Mouse (Mus musculus) frontal cortex, postnatal 25 days (tissue): ENCODE results near the gene Fam118b.
A peak's percentile ranks its signal among the peaks of the same experiment; 100 is the strongest.

ENCODE experiments used
- DNase-seq, 2 experiments: peaks; one replicate each; pipeline ENCODE4 v3.0.0; 2022; ENCODE audit warnings: low spot score in 2 of 2

The Fam118b gene

GRCm38 (mm10) chr9:35264509-35264908, 3.1 kb downstream of the Fam118b start:
- DNase-seq: no peak

- DNase-seq: no peak
These were observed 4.2 kb downstream of the Fam118b start for GRCm38 (mm10) chr9:35263431-35263830.

DNA sequence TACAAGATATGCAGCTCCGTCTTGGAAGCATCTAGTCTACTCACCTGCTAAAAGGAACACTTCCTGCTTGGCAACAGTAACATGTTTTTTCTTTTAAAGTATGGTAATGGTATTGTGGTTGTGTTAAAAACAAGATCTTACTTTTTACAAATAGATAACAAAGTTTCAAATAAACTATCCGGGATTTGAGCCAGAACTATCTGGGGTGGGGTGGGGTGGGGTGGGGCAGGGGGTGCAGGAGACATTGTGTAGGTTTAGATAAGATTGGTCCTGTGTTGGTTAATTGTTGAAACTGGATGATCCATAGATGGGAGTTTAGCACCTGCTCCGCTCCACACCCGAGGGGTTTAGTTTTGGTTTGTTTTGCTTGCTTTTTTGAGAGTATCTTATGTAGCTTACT, 5.2 kb downstream of the Fam118b start:
- no peak for DNase-seq

- no peak for DNase-seq
These were observed 10.2 kb downstream of the Fam118b start for GRCm38 (mm10) chr9:35257365-35257764.

GRCm38 (mm10) chr9:35249476-35249875, 18.1 kb downstream of the Fam118b start:
- no peak for DNase-seq

GRCm38 (mm10) chr9:35247405-35247804, 20.2 kb downstream of the Fam118b start:
- no peak for DNase-seq

DNA sequence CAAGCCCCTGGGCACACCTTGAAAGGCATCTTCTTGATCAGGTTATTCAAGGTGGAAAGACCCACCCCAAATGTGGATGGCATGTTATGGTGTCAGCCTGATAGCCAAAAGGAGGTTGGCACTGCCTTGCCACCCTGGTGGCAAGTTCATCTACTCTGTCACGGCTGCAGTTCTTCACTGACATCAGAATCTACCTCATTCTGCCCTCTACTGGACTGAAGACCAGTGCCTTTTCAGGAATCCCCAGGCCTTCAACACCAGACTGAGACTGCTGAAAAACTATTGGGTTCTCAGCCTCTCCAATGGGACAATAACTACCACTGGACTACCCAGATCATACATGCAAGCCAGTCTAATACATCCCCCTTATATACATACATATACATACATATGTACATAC, 27.9 kb downstream of the Fam118b start:
- DNase-seq: no peak

DNA sequence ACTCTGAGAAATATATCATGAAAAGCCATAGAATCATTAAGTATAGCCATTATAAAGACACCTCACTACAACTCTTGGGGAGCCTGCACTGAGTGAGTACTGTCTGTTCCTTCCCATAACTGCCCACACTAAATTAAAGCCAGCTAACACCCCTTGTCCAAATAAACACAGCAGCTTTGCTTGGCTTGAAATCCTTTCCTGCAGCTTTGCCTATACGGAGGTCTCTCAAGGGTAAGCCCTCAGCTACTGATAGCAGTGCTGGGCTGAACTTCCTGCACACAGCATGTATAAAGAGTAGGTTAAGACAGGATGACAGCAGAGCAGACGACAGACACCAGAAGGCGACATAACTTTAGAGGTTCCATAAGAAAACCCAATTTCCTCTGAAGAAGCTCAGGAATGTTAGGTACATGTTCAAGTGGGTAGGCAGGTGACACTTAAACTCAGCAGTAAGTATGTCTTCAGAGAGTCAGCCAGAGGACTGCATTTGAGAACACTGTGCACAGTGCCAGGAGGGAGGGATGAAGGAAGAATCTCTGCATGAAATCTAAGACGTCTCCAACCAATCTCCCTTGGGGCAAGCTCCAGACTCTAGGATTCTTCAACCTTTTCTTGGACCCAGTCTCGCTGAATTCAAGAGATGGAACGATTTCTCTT, 28.6 kb downstream of the Fam118b start:
- no peak for DNase-seq

DNA sequence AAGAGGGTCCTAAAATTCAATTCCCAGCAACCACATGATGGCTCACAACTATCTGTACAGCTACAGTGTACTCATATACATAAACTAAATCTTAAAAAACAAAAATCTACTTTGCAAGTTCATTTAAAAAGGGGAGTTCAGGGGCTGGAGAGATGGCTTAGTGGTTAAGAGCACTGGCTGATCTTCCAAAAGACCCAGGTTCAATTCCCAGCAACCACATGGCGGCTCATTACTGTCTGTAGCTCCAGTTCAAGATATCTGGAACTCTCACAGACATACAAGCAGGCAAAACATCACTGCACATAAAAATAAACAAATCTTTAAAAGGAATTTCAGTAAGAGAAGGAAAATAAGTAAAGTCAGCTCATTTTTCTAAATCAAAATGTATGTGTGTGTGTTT, 29.2 kb downstream of the Fam118b start:
- no peak for DNase-seq

GRCm38 (mm10) chr9:35235996-35236395, 31.6 kb downstream of the Fam118b start:
- no peak for DNase-seq

DNA sequence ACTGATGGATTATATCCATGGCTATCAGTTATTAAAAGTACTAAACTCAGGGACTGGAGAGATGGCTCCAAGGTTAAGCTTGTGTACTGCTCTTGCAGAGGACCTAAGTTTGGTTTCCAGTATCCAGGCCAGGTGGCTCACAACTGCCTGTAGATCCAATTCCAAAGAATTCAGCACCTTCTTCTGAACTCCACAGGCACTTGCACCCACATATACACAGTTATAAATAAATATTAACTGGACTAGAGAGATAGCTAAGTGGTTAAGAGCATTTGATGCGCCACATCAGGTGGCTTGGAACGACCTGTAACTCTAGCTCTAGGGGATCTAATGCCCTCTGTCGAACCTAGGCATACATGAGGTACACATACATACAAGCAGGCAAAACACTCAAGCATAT, 38.9 kb downstream of the Fam118b start:
- no peak for DNase-seq

DNA sequence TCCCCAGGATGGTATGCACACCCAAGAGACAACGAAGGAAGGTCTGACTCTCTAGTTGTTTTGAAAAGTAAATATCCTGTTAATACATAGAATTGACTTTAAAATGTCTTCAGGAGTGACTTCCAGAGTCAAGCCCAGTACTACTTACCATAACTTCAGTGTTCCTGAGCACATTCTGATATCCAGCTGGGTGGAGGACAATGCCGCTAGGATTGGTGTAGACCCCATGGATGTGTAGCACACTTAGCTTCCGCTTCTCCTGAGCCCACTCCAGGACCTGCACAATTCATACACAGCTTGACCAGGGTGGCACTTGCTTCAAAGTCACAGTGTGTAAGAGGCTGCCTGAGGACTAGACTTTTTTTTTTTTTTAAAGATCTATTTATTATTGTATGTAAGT, 44.1 kb downstream of the Fam118b start:
- DNase-seq: no peak

GRCm38 (mm10) chr9:35217963-35218362, 49.6 kb downstream of the Fam118b start:
- DNase-seq: no peak

DNA sequence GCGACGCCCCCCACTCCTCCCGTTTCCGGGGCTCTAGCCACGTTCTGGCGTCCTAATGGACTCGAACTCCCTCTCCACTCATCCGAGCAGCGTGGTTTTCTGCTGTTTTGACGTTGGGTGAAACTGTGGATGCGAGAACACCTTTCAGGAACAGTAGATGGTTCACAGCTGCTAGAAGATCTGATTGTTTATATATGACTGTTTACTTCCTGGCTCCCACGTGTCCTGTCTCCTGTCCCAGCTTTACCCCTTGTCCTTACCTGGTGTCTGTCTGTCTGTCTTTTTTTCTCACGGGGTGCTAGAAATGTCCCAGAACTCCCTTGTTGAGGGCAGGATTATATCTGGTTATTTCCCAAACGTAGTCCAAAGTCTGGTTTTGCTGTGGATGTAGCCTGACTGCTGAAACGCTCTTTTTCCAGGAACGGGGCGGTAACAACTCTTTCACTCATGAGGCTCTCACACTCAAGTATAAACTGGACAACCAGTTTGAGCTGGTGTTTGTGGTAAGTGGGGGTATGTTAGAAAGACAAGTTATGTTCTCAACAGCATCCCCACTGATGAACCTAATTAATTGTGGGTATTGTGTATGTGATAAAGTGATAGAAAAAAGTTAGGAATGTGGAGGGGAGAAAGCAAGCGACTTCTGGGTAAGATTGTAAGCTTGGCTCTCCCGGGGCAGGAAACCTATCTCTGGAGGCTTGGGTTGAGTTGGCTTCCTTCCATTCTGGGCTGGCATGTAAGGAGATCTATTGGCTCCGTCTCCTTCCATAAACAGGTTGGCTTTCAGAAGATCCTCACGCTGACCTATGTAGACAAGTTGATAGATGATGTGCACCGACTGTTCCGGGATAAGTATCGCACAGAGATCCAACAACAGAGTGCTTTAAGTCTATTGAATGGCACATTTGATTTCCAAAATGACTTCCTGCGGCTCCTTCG, 55.8 kb downstream of the Fam118b start:
- DNase-seq: no peak

DNA sequence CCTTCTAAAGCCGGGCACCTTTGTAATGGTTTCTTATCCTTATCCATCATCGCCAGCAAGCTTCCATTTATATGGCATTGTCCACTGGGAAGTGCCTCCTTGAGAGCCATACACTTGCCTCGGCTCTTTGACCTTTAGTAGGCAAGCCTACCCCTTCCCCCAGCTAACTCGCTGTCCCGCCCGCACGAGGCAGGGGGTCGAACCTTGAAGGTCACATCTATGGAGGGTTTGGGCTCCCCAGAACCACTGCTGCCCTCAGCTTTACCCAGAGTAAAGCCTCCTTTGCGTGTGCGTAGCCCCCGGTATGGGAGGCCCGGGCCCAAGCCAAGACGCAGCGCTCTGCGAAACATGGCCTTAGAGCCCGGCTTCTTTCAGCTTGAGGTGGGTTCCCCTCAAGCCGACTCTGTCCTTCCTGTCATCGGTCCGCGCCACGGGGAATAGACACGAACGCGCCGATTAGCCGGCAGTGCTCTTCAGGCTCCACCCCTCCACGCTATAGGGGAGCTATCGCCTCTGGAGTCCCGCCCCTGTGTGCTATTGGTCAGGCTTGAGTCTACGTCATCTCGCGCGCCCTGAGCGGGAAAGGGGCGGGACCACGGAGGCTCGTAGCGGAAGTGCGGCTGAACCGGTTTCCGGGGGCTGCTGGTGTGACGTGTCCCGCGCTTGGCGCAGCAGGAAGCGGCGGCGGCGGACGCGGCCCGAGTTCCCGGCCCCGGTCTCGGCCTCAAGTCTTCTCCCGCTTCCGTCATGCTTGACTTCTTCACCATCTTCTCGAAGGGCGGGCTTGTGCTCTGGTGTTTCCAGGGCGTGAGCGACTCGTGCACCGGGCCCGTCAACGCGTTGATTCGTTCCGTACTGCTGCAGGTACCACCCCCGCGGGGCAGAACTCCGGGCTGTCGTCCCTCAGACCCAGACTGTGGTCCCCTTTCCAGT, 56.8 kb downstream of the Fam118b start, which contains the start of gene Foxred1:
Gene Foxred1, minus strand, starts transcription at position 514 of the 933 bp plus-strand sequence.
- peak; percentile 97 to 98 for DNase-seq

DNA sequence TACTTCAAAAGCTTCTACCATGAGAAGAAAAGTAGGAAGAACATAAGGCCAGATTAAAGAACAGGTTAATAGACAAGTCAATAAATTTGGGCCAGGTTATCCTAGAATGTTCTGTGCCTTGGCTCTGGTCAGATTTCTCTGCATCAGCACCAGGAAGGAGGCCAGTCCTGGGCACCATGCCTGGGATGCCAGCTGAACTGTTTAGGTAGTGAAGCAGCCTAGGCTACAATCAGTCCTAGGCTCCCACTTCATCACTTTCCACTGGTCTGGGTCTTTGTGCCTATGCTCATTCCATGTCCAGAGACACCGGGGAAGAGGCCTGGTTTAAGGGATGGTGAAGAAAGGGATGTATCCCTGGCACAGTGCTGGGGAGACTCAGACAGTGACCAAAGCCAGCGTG, 63.2 kb downstream of the Fam118b start:
- no peak for DNase-seq

- DNase-seq: no peak
These were observed 64.1 kb downstream of the Fam118b start for GRCm38 (mm10) chr9:35203536-35203935.

DNA sequence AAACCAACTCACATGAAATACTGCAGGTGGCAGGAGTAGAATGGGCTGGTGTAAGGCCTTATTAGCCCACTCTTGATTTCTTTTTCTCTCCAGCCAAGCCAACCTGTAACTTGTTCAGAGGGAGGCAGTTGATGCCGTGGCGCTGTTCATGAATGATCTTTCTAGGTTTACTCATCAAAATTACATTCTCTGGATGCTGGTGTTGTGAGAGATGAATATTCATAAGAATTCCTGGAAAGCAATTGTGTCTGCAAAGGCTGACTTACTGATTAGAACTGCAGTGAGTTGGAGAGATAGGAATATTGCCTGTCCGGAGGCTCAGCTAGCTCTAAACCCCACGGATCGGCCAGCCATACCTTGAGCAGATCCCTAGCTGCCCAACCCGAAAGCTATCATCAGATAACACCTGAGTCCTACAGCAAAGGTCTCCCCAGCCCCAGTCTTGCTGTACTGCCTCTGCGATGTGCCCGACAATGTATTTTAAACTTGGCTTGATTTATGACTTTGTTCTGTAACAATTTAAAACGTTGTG, 67.0 kb downstream of the Fam118b start:
- no peak for DNase-seq

DNA sequence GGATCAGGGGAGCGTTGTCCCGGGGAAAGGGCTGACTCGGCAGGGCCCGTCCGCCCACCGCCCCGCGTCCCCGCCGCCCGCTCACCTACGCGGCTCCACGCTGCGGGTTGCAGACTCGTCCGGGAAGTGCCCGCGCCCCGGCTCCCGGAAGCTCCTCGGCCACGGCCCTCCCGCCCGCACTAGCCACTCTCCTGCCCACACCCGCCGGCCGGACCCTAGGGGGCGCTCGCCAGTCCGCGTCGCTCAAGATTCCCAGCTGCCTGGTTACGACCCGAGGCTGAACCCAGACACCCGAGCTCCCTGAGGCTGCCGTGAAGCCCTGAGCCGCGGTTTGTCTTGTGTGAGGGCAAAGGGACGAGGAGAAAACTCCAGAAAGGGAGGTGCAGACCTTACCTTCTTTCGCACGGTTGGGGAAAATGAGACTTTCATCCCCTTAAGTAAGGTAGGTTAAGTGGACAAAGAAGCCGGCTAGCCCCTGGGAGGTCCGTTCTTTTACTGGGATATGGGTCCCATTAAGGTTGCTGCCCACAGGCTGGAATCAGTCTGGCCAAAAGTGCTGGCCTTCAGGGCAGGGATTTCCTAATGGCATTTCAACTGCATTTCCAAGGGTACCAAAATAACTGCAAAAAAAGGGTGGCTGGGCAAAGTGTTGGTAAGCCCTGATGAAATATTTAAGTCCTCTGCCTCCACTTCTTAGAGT, 67.7 kb downstream of the Fam118b start, which contains the start of the genes Srpr and Tirap:
Gene Srpr, plus strand, starts transcription at position 404 of the 700 bp plus-strand sequence.
Gene Tirap, minus strand, starts transcription at position 520 of the 700 bp plus-strand sequence.
- DNase-seq: peak; percentile 72 to 74

DNA sequence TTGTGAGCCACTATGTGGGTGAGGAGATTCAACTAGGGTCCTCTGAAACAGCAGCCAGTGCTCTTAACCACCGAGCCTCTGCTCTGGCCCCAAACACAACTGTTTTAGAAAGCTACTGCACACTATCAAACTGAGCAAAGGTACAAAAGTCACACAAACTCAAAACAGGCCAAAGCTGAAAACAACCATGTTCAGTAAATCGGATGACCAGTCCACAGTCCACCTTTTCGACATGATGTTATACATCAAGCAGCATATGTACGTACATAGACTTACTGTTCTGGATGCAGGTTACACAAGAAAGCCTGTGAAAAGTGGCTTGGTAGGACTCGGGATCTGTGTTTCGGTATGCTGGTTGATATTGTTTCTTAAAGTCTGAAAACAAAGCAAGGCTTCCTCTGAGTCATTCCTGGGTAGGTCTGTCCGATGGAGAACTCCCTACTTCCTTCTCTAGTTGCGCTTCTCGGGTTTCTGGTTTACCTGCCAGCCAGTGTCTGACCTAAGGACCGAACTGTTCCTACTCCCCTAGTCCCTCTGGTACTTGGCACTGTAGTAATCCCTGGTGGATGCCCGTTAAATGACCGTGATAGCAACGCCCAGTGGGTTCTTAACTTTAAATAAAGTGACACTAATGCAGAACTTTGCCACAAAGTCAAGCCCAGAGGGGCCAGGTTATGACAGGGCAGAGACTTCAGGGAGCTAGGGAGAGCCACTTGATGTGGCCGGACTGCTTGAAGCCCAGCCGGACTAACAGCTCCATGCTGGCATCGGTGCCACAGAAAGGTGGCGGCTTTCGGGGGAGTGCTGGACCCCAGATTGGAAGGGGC, 68.4 kb downstream of the Fam118b start:
- no peak for DNase-seq
